Mouse (Mus musculus) ES-E14 (cell line): Measurements from ENCODE around the gene Cdh22.

ENCODE experiments used
- MAFK ChIP-seq: IDR thresholded peaks from 2 replicates; pipeline ENCODE4 v1.6.1; 2014; ENCODE audit warnings: mild to moderate bottlenecking, low read depth, low read length, inconsistent platforms; ENCODE audit not compliant: insufficient read depth
- ZC3H11A ChIP-seq: IDR thresholded peaks from 2 replicates; pipeline ENCODE4 v1.6.1; 2012; ENCODE audit warnings: low read depth, mild to moderate bottlenecking, inconsistent platforms, low read length, borderline replicate concordance
- ZNF384 ChIP-seq: IDR thresholded peaks from 2 replicates; pipeline ENCODE4 v1.6.1; 2012; ENCODE audit warnings: low read depth, low read length, inconsistent platforms

DNA sequence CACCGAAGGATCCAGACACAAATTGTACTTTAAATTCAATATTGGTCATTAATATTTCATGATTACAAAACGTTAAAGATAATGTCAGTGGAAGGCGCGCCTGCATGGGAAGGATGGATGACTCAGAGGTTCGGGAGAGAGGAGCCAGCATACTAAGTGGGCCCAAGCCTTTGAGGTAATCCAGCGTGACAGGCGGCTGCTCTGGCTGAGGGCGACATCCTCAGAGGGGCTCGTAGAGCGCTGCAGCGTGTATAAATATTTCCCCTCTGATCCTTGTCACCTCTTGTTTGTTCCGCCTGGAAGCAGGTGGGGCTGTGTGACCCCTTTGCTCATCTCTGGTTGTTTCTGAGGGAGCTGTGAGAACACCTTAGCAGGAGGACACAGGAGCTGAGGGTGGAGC lies 103.2 kb downstream of the Cdh22 start:
- TF ChIP-seq MAFK = no peak
- no peak for TF ChIP-seq ZNF384
- no peak for TF ChIP-seq ZC3H11A
